Mouse (Mus musculus): ENCODE measurements around the gene Cept1. TPM values are rescaled to one million over a fixed set of nuclear protein-coding genes. Genes with fewer than 3 reads are reported as not detected.

Cept1 gene
- total RNA-seq, 1 experiment, result 46.2 TPM

DNA sequence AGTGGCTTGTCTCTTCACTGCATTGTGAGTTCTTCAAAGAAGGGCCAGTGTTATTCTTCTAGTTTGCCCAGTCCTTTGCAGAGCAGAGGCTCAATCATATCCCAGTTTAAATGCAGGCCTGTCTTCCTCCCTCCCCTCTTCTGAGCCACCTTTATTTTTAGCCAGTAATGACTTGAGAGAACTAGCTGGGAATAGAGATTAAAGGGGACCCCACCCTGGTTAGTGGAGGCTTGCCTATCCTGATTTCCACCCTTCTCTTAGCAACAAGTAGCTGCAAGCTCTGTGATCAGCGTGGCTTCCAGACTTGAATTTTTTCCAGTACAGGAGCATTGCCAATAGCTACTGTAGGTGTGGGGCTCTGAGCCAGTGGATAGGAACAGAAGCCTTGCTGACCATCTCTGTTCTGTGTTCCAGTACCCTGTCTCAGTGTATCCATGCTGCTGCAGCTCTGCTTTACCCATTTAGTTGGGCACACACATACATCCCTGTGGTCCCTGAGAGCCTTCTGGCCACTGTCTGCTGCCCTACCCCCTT is 53.1 kb downstream of the Cept1 start:
- Histone ChIP-seq H3K4me1 (ENCODE audit: control insufficient read depth in 2 of 2, insufficient read depth in 2 of 2, low read length in 2 of 2, poor library complexity in 1 of 2) (no peaks in the 10 kb centered on the region), H3K27ac (ENCODE audit: insufficient read depth, low read depth, low read length, poor library complexity, severe bottlenecking) (no peak overlapping the region), H3K9me3 (ENCODE audit: control insufficient read depth, insufficient read depth, low read depth, low read length) (no peaks in the 10 kb centered on the region), H3K36me3 (ENCODE audit: control insufficient read depth, insufficient read depth, low read length, poor library complexity, severe bottlenecking) (no peaks in the 10 kb centered on the region), H3K9ac (ENCODE audit: insufficient read depth, low read depth, low read length, poor library complexity, severe bottlenecking) (no peak overlapping the region), H3K4me3 (ENCODE audit: insufficient read depth in 1 of 2, low read depth in 1 of 2, low read length in 2 of 2, poor library complexity in 1 of 2, severe bottlenecking in 1 of 2) (no peak overlapping the region)
- in situ Hi-C loops (cut with MboI; ENCODE audit: low sequenced_read_pairs in 2 of 2, unreplicated experiment in 2 of 2), result no loop called here
- no peak for DNase-seq (ENCODE audit: low read depth, low spot score)
- TF ChIP-seq HCFC1 (IDR thresholded peaks at IDR 0.05; ENCODE audit: borderline replicate concordance, insufficient read depth, low read length) (no peak), ZNF384 (IDR thresholded peaks at IDR 0.05; ENCODE audit: low read depth, low read length) (no peak), CHD2 (IDR thresholded peaks at IDR 0.05; ENCODE audit: low read depth, low read length) (no peak), MAFK (IDR thresholded peaks at IDR 0.05; ENCODE audit: insufficient read depth, low read depth, low read length) (no peak), ZC3H11A (IDR thresholded peaks at IDR 0.05; ENCODE audit: borderline replicate concordance, low read depth, low read length) (no peak)

GRCm38 (mm10) chr3:106493882-106494281 is 53.7 kb downstream of the Cept1 start:
- DNase-seq (ENCODE audit: low read depth, low spot score), result no peak
- Histone ChIP-seq H3K9me3 (ENCODE audit: control insufficient read depth, insufficient read depth, low read depth, low read length) (no peaks in the 10 kb centered on the region), H3K4me1 (ENCODE audit: control insufficient read depth in 2 of 2, insufficient read depth in 2 of 2, low read length in 2 of 2, poor library complexity in 1 of 2) (no peaks in the 10 kb centered on the region), H3K27ac (ENCODE audit: insufficient read depth, low read depth, low read length, poor library complexity, severe bottlenecking) (no peak overlapping the region), H3K9ac (ENCODE audit: insufficient read depth, low read depth, low read length, poor library complexity, severe bottlenecking) (no peak overlapping the region), H3K4me3 (ENCODE audit: insufficient read depth in 1 of 2, low read depth in 1 of 2, low read length in 2 of 2, poor library complexity in 1 of 2, severe bottlenecking in 1 of 2) (no peak overlapping the region), H3K36me3 (ENCODE audit: control insufficient read depth, insufficient read depth, low read length, poor library complexity, severe bottlenecking) (no peaks in the 10 kb centered on the region)
- in situ Hi-C loops (cut with MboI; ENCODE audit: low sequenced_read_pairs in 2 of 2, unreplicated experiment in 2 of 2), result no loop called here
- TF ChIP-seq MAFK (IDR thresholded peaks at IDR 0.05; ENCODE audit: insufficient read depth, low read depth, low read length), result no peak

DNA sequence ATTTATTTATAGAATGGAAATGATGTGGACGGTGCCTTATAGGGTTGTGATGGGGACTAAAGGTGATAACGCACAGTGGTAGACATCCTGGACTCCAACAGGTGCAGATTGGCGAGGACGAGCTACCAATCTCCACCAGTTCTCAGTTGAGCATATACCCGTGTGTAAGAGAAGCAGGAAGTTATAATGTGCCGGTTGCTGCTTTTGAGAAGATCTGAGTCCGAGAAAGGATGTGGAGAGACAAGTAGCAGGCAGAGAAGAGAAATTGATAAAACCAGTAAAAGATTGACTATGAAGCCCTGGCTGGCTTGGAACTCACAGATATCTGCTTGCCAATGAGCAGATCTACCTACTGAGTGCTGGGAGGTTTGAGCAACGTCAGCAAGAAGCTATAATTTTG is 54.4 kb downstream of the Cept1 start:
- H3K4me1 ChIP-seq (ENCODE audit: control insufficient read depth in 2 of 2, insufficient read depth in 2 of 2, low read length in 2 of 2, poor library complexity in 1 of 2), result no peaks in the 10 kb centered on the region
- no peak overlapping the region for H3K27ac ChIP-seq (ENCODE audit: insufficient read depth, low read depth, low read length, poor library complexity, severe bottlenecking)
- TF ChIP-seq MAFK (IDR thresholded peaks at IDR 0.05; ENCODE audit: insufficient read depth, low read depth, low read length) (no peak), ZNF384 (IDR thresholded peaks at IDR 0.05; ENCODE audit: low read depth, low read length) (no peak), HCFC1 (IDR thresholded peaks at IDR 0.05; ENCODE audit: borderline replicate concordance, insufficient read depth, low read length) (no peak), CHD2 (IDR thresholded peaks at IDR 0.05; ENCODE audit: low read depth, low read length) (no peak), ZC3H11A (IDR thresholded peaks at IDR 0.05; ENCODE audit: borderline replicate concordance, low read depth, low read length) (no peak)
- no peak overlapping the region for H3K9ac ChIP-seq (ENCODE audit: insufficient read depth, low read depth, low read length, poor library complexity, severe bottlenecking)
- H3K36me3 ChIP-seq (ENCODE audit: control insufficient read depth, insufficient read depth, low read length, poor library complexity, severe bottlenecking), result no peaks in the 10 kb centered on the region
- in situ Hi-C loops (cut with MboI; ENCODE audit: low sequenced_read_pairs in 2 of 2, unreplicated experiment in 2 of 2), result no loop called here
- H3K9me3 ChIP-seq (ENCODE audit: control insufficient read depth, insufficient read depth, low read depth, low read length), result no peaks in the 10 kb centered on the region
- no peak overlapping the region for H3K4me3 ChIP-seq (ENCODE audit: insufficient read depth in 1 of 2, low read depth in 1 of 2, low read length in 2 of 2, poor library complexity in 1 of 2, severe bottlenecking in 1 of 2)
- DNase-seq (ENCODE audit: low read depth, low spot score), result no peak

DNA sequence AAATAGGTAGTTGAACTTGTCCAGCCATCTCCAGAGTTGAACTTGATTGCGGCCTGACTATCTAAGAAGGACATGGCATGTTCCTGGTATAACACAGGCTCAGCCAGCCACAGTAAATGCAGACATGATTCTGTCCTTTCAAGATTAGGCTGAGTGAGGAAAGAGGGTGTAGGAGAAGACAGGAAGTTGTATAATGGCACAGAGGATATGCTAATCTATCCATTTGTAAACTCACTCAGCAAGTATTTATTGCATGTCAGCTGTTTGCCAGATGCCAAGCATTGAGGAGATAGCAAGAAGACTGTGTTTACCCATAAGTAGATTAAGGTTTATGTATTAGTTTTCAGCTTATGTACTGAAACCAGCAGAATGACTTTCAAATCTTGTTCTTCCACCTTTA is 54.9 kb downstream of the Cept1 start:
- no peaks in the 10 kb centered on the region for H3K9me3 ChIP-seq (ENCODE audit: control insufficient read depth, insufficient read depth, low read depth, low read length)
- no peak for DNase-seq (ENCODE audit: low read depth, low spot score)
- TF ChIP-seq ZC3H11A (IDR thresholded peaks at IDR 0.05; ENCODE audit: borderline replicate concordance, low read depth, low read length) (no peak), CHD2 (IDR thresholded peaks at IDR 0.05; ENCODE audit: low read depth, low read length) (no peak), HCFC1 (IDR thresholded peaks at IDR 0.05; ENCODE audit: borderline replicate concordance, insufficient read depth, low read length) (no peak), ZNF384 (IDR thresholded peaks at IDR 0.05; ENCODE audit: low read depth, low read length) (no peak), MAFK (IDR thresholded peaks at IDR 0.05; ENCODE audit: insufficient read depth, low read depth, low read length) (no peak)
- no peak overlapping the region for H3K27ac ChIP-seq (ENCODE audit: insufficient read depth, low read depth, low read length, poor library complexity, severe bottlenecking)
- no peak overlapping the region for H3K9ac ChIP-seq (ENCODE audit: insufficient read depth, low read depth, low read length, poor library complexity, severe bottlenecking)
- no peaks in the 10 kb centered on the region for H3K4me1 ChIP-seq (ENCODE audit: control insufficient read depth in 2 of 2, insufficient read depth in 2 of 2, low read length in 2 of 2, poor library complexity in 1 of 2)
- in situ Hi-C loops (cut with MboI; ENCODE audit: low sequenced_read_pairs in 2 of 2, unreplicated experiment in 2 of 2), result no loop called here
- H3K36me3 ChIP-seq (ENCODE audit: control insufficient read depth, insufficient read depth, low read length, poor library complexity, severe bottlenecking), result no peaks in the 10 kb centered on the region
- H3K4me3 ChIP-seq (ENCODE audit: insufficient read depth in 1 of 2, low read depth in 1 of 2, low read length in 2 of 2, poor library complexity in 1 of 2, severe bottlenecking in 1 of 2), result no peak overlapping the region

- in situ Hi-C loops (cut with MboI; ENCODE audit: low sequenced_read_pairs in 2 of 2, unreplicated experiment in 2 of 2), result no loop called here
- no peak overlapping the region for H3K27ac ChIP-seq (ENCODE audit: insufficient read depth, low read depth, low read length, poor library complexity, severe bottlenecking)
- no peak for DNase-seq (ENCODE audit: low read depth, low spot score)
- no peaks in the 10 kb centered on the region for H3K9me3 ChIP-seq (ENCODE audit: control insufficient read depth, insufficient read depth, low read depth, low read length)
- no peak overlapping the region for H3K9ac ChIP-seq (ENCODE audit: insufficient read depth, low read depth, low read length, poor library complexity, severe bottlenecking)
- no peaks in the 10 kb centered on the region for H3K36me3 ChIP-seq (ENCODE audit: control insufficient read depth, insufficient read depth, low read length, poor library complexity, severe bottlenecking)
- no peaks in the 10 kb centered on the region for H3K4me1 ChIP-seq (ENCODE audit: control insufficient read depth in 2 of 2, insufficient read depth in 2 of 2, low read length in 2 of 2, poor library complexity in 1 of 2)
- no peak for TF ChIP-seq ZNF384 (IDR thresholded peaks at IDR 0.05; ENCODE audit: low read depth, low read length)
- no peak for TF ChIP-seq HCFC1 (IDR thresholded peaks at IDR 0.05; ENCODE audit: borderline replicate concordance, insufficient read depth, low read length)
- TF ChIP-seq CHD2 (IDR thresholded peaks at IDR 0.05; ENCODE audit: low read depth, low read length), result no peak
- no peak for TF ChIP-seq MAFK (IDR thresholded peaks at IDR 0.05; ENCODE audit: insufficient read depth, low read depth, low read length)
- no peak for TF ChIP-seq ZC3H11A (IDR thresholded peaks at IDR 0.05; ENCODE audit: borderline replicate concordance, low read depth, low read length)
- no peak overlapping the region for H3K4me3 ChIP-seq (ENCODE audit: insufficient read depth in 1 of 2, low read depth in 1 of 2, low read length in 2 of 2, poor library complexity in 1 of 2, severe bottlenecking in 1 of 2)
These were observed 57.4 kb downstream of the Cept1 start for GRCm38 (mm10) chr3:106490239-106490638.

Data from ES-E14 (cell line).